Mouse (Mus musculus): ENCODE measurements around the gene A530084C06Rik. TPM values are rescaled to one million over a fixed set of nuclear protein-coding genes. Genes with fewer than 3 reads are reported as not detected.
A peak's percentile ranks its signal among the peaks of the same experiment; 100 is the strongest.

Gene A530084C06Rik
- total RNA-seq (2021): under 1 TPM; 0.59 to 0.69 TPM

DNA sequence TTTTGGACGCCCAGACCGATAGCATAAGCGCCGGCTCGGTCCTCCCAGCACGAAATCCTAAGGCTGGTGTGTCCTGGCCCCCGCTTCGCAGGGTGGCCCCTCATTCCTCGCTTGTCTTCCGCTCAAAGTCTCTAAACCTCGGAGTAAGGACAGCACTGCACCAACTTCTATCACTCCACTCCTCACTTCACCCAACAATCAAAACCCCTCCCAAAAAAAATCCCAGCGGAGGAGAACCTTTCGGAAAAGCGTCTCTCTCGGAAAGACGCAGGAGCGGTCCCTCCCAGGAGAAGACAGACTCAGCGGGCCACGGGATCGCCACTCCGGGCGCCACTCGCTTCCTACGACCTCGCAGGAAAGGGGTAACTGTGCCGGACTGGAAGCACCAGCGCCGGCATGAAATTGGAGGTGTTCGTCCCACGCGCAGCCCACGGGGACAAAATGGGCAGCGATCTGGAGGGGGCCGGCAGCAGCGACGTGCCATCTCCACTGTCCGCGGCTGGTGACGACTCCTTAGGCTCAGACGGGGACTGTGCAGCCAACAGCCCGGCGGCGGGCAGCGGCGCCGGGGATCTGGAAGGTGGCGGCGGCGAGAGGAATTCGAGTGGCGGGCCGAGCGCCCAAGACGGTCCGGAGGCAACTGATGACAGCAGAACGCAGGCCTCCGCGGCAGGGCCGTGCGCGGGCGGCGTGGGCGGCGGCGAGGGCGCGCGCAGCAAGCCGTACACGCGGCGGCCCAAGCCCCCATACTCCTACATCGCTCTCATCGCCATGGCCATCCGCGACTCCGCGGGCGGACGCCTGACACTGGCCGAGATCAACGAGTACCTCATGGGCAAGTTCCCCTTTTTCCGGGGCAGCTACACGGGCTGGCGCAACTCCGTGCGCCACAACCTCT lies at the start of gene A530084C06Rik:
TSS of gene A530084C06Rik (minus strand) at position 813 of the 898 bp plus-strand sequence.
- intact Hi-C loops (cut with DNase I): loop anchor here (5.0 kb wide), 2 partner anchors 59 to 249 kb away; partner anchors contain the start of gene Foxc1
- DNase-seq (ENCODE audit: low spot score in 2 of 2): peak; percentile 25 to 29

DNA sequence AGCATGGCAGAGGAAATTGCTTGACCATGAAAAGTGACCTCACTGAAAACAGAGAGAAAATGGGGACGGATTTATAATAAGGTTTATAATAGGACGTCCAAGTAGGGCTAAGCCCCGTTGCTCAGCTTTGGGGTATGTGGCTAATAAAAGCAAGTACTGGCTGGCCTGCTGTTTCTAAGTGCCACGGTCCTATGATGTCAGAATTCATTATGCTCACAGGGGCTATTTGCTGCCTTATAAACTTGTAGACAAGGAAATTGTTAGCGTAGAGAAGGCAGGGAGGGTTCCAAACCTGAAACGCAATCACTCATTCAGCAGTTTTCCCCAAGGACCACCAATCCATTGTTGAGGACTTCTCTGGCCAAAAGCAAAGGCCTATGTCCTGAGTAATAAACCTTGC lies 44.8 kb upstream of the A530084C06Rik start:
- intact Hi-C loops (cut with DNase I): no loop called here

DNA sequence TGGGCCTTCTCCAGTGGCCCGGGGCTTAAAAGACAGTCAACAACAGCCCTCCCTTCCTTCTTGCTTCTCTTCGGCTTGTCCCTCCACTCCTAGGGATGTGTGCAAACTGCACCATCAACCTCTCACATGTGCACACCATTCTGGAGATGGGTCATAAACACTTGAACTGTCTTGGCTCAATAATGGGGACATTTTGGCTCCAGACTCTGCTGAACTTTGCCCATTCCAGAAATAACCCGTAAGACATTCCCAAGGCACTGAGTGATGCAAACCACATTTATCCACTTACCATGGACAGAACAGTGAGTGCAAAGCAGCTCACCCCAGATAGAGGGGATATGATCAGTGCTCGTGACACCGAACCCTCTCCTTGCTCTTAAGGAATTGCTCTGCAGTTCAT lies 40.4 kb upstream of the A530084C06Rik start:
- intact Hi-C loops (cut with DNase I): no loop called here

More for the DNA sequence above, 44.8 kb upstream of the A530084C06Rik start:
- DNase-seq (ENCODE audit: low spot score in 2 of 2): no peak

DNA sequence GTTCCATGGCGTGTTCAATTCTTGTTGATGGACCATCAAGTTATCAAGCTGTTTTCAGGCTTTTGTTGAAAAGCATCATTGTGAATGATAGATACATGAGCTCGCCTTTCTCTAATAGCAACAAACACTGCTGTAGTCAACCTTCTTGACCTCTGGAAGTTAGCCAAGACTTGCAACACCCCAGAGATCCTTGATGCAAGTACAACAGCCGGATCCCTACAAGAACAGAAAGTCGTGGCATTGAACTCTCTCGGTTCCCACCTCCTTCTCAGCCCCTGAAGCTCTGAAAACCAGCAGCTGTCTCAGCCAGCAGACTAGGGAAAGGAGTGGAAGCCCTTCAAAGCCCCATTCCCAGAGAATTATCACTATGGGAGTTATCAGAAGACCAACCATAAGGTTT lies 28.2 kb upstream of the A530084C06Rik start:
- intact Hi-C loops (cut with DNase I): no loop called here

More for the DNA sequence above, 40.4 kb upstream of the A530084C06Rik start:
- no peak for DNase-seq (ENCODE audit: low spot score in 2 of 2)

DNA sequence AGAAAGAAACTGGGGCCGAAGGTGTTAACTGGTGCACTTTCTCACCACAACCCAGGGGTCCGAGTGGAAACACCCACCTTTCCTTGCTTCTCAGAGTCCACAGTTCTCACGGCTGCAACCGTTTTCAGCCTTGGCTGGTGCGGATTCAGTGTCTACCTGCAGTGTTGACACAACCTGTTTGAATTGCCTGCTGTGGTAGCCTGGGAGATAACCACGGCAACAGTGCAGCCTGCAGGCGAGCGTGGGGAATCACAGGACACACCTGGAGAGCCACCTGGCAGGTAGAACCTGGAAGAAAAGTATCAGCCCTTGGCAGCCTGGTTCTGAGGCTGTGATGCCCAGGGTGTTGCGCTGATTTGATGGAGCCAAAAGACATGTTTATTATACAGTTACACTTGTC lies 20.7 kb upstream of the A530084C06Rik start:
- intact Hi-C loops (cut with DNase I): no loop called here
- no peak for DNase-seq (ENCODE audit: low spot score in 2 of 2)

More for the DNA sequence above, 28.2 kb upstream of the A530084C06Rik start:
- no peak for DNase-seq (ENCODE audit: low spot score in 2 of 2)

DNA sequence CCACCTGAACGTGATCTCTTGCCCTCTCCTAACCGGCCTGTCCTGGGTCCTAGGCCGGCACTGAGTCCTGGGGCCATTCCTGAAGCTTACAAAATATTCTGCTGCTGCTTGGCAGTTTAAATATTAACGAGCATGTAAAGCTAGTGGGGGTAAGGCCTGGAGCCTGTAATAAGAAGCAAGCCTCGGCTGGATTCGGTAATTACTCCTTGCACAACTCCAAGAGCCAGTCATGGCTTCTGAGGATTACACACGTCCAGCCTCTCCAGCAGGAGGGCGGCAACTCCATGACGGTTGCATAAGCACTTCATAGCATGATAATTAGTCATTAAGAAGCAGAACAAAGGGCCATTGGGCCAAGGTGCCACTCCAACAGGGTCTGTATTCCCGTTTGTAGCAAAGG lies 19.3 kb upstream of the A530084C06Rik start:
- intact Hi-C loops (cut with DNase I): no loop called here
- no peak for DNase-seq (ENCODE audit: low spot score in 2 of 2)

DNA sequence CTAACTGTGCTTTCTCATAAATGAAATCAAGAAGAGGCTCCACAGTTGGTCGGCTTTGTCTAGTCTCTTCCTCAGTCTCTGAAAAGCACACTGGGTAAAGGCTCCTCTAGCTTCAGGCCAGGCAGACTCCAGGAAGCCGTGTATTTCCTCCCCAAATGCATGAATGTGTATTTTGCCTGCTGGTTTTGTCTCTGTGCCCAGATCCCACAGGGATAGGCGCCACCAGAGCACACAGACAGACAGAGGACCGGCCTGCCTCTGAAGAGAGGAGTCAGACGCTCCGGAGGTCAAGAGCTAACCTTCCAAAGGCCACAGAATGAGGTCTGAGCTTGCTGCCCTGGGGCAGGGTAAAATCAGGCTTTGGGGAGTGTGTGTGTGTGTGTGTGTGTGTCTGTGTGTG lies 18.4 kb upstream of the A530084C06Rik start:
- no peak for DNase-seq (ENCODE audit: low spot score in 2 of 2)
- intact Hi-C loops (cut with DNase I): no loop called here

DNA sequence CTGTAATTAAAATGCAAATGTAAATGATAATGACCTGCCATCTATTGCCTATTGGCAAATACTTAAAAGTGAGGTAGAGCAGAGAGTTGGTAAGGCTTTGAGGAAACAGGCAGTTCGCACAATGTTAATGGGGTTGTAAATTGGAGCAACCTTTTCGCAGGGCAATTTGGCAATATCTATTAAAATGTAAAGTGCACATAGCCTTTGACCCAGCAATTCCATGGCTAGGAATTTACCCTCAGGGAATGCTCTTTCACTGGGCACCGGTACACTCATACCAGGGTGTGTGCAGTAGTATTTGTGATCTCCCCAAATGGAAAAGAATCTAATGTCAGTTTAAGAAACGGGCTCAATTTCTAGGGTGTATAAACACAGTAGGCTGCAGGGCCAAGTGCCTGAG lies 17.6 kb upstream of the A530084C06Rik start:
- no peak for DNase-seq (ENCODE audit: low spot score in 2 of 2)
- intact Hi-C loops (cut with DNase I): no loop called here

DNA sequence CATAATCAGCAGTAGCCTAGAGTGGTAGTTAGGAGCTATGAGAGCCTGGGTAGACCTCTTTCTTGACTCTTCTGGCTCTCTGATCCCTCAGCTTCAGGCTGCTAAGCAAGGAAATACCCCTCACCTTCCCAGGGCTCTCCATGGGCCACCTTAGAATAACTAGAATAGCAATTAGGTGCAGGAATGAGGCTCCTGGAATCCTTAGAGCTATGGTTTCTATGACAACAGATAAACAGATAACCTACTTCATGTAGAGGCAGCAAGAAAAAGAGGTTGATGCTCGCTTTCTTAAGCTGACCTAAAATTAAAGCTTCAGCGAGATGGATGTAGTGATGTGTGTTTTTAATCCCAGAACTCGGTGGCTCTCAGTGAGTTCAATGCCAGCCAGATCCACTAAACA lies 15.5 kb upstream of the A530084C06Rik start:
- no peak for DNase-seq (ENCODE audit: low spot score in 2 of 2)
- intact Hi-C loops (cut with DNase I): no loop called here

DNA sequence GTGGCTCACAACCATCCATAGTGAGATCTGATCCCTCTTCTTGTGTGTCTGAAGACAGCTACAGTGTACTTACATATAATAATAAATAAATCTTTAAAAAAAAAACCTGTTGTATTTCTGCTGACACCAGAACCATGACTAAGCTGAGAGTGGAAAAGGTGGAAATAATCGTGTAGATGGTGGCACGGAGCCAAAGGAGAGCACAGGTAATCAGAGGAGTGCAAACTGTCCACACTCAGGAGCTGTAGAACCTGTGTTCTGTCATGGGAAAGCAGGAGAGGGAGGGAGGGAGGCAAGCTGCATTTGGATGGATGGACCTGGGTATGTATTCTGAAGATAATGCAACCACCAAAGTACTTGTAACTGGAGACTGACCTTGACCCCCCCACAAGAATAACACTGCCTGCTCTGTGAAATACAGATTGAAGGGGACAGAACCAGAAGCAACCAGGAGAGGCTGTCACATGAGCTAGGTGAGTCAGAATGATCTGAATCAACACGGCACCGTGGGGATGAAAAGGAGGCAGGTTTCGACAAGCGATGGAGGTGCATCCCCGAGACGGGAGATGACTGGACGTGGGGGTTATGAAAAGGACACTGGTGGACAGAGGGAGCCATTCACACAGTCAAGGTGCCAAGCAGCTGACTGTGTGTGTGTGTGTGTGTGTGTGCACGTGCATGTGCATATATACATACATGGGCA lies 13.8 kb upstream of the A530084C06Rik start:
- no peak for DNase-seq (ENCODE audit: low spot score in 2 of 2)
- intact Hi-C loops (cut with DNase I): no loop called here

DNA sequence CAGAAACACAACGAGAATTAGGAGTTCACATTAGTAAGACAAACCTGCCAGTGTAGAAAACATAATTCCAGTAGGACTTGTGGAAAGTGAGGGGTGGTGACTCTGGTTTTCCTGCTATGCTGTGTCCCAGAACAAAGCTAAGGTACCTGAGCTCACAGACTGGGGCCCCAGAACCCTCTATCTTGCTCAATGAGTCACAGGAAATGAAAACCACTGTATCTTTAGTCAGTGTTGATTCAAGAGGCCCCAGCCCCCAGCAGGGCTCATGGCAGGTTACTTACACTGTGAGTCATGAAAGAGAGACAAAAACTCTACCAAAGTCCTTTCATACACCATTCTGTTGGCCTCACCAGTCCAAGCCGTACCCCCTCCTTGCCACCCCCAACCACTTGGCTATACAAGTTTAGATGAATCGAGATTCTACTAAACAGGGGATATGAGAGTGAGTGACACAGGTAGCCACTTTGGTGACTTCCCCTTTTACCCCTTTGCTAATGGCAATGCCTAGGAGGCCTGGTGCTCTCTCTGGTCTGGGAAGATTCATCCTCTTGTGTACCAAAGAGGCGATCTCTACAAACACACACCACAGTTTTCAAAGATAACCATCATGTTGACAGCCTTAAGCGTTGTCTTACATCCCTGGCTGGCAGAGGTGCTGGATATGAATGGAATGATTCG lies 8.6 kb upstream of the A530084C06Rik start:
- intact Hi-C loops (cut with DNase I): no loop called here
- no peak for DNase-seq (ENCODE audit: low spot score in 2 of 2)

DNA sequence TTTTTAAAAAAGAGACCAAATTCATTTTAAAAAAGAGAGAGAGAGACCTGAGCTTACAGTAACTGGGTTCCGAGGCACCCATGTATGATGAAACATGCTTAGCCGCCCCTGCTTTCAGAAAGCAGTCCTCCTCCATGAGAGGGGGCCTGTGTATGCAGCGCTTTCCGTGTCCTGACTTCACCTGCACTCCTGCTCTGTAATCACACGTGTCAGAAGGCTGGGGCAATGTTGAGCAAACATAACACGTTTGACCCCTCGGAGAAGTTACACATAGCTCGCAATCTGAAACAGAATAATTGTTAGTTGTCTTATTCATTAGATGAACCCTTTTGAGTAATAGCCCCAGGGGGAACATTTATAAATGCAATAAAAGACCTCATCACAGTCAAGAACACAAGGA lies 8.0 kb upstream of the A530084C06Rik start:
- intact Hi-C loops (cut with DNase I): no loop called here
- DNase-seq (ENCODE audit: low spot score in 2 of 2): no peak

DNA sequence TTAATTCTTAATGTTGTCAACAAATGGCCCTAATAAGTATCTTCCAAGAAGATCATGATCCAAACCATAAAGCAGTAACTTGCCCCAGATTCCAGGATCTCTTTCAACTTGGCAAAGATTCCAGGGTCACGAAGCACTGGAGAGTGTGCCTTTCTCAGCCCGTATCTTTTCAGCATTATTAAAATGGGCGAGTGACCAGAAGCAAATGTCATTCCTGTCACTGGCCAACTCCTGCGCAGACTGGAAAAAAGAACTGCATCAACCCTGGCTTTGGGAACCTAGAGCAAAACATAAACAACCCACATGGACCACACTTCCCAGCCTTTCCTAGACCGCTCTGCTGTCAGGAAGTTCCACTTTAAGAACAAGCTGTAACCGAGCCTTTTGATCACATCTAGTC lies 5.3 kb upstream of the A530084C06Rik start:
- no peak for DNase-seq (ENCODE audit: low spot score in 2 of 2)
- intact Hi-C loops (cut with DNase I): no loop called here

DNA sequence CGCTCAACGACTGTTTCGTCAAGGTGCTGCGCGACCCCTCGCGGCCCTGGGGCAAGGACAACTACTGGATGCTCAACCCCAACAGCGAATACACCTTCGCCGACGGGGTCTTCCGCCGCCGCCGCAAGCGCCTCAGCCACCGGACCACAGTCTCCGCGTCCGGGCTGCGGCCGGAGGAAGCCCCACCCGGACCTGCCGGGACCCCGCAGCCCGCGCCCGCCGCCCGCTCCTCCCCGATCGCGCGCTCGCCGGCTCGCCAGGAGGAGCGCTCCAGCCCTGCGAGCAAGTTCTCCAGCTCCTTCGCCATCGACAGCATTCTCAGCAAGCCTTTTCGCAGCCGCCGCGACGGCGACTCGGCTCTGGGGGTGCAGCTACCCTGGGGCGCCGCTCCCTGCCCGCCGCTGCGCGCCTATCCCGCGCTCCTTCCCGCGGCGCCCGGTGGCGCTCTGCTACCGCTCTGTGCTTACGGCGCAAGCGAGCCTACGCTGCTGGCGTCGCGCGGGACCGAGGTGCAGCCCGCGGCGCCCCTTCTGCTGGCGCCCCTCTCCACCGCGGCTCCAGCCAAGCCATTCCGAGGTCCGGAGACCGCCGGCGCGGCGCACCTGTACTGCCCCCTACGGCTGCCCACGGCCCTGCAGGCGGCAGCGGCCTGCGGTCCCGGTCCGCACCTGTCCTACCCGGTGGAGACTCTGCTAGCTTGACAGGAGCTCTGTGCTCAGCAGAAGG lies 449 bp upstream of the A530084C06Rik start:
- peak; percentile 17 to 27 for DNase-seq (ENCODE audit: low spot score in 2 of 2)
- intact Hi-C loops (cut with DNase I): loop anchor here (5.0 kb wide), 2 partner anchors 58 to 248 kb away; partner anchors contain the start of gene Foxc1

DNA sequence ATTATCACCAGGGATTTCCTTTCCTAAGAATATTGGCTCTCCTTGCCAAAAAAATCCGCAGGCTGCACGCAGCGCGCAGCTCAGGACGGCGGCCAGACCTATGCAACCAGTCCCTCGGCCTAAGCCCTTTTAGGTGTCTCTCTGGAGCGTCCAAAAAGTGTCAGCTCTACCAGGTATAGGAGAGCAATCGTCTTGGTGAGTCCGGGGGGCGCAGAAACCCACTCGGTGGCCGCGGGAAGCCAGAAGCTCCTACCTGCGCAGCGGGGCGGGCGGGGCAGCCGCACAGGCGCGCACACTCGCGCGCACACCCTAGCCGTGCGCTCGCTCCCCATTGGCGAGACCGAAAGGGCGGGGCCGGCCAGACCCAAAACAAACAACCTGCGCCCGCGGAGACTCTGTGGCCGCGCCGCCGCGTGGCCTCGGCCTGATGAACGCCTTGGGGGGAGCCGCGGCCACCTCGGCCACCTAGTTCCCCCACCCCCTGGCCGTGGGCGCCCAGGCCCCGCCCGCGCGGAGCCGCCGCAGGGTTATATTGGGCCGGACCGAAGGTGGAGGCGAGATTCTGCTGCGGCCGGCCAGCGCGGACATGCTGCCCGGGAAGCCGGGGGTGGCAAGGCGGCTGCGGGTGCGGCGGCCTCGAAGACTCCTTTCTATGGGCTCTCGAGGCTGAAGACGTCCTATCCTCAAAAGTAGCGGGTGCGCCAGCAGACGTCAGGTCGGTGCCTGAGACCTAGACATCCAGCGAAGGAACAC lies 1.2 kb downstream of the A530084C06Rik start:
- intact Hi-C loops (cut with DNase I): loop anchor here (5.0 kb wide), 2 partner anchors 59 to 249 kb away; partner anchors contain the start of gene Foxc1
- DNase-seq (ENCODE audit: low spot score in 2 of 2): peak; percentile 11 to 31

DNA sequence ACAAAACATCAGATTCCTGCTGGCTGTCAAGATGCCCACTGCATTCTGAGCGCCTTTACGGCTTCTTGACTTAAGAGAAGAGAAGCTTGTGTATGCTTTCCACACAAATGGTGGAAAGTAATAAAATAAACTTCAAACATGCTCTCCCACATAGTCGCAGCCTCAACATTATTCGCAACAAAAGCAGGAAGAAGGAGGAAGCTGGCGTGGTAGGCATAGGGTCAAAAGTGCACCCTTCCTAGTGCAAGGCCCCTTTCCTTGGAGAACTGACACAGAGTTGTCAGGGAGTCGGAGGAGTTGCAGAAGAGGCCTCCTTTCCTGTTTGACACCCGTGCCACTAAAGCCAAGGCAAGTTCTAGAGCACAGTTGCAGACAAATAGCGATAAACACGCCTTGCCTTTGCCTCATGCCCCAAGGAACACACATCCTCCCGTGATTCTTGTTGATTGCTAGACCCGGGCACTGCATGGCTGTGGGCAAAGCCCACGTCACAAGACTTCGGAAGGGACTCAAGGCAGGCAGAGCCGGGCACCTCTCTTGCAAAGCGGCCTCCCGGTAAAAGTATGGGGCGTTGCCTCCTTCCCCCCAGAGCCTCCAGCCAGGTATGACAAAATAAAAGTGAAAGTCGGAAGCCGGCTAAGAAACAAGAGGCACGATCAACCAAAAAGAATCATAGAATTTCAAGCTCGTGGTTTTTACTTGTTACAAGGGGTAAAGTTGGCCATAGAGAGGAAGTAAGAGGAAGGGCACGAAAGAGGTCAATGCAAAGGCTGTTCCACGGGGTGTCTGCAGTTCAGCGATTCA lies 2.0 kb downstream of the A530084C06Rik start:
- no peak for DNase-seq (ENCODE audit: low spot score in 2 of 2)
- intact Hi-C loops (cut with DNase I): loop anchor here (5.0 kb wide), 2 partner anchors 60 to 250 kb away; partner anchors contain the start of gene Foxc1

DNA sequence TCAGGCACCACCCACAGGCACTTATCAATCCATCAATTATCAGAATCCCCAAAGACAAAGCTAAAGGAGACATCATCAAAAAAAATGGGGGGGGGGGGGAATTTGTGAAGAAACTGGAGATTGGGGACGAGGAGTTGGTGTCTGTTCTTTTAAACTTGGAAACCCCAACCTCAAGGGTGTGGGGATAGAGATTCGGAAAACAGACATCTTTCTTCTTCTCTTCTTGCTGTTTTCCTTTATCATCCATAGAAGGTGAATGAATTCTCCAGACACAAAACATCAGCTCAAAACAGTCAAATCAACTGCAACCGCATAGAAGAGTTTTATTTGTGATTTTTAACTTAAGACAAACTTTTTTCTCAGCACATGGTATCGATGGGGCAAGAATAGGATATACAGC lies 3.3 kb downstream of the A530084C06Rik start, which contains the start of gene Foxq1:
TSS of gene Foxq1 (plus strand) at position 301 of the 400 bp plus-strand sequence.
- intact Hi-C loops (cut with DNase I): loop anchor here (5.0 kb wide), 2 partner anchors 61 to 251 kb away; partner anchors contain the start of gene Foxc1
- no peak for DNase-seq (ENCODE audit: low spot score in 2 of 2)

DNA sequence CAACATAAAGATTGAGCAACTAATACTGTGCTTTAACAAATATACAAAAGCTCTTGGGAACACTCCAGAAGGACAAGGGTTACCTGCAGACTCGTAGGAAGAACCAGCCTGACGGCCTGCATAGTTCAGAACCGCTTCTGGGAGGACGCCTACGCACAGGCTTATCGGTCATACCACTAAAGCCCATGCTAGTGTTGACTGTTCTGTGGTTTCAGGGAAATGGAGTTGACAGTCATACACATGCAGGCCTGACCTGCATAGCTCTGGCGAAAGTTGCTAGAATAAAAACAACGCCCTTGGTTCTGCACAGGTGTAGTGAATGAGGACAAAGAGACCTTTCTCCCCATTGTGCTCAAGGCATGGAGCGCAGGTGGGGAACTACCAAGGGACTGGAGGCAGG lies 11.5 kb downstream of the A530084C06Rik start:
- no peak for DNase-seq (ENCODE audit: low spot score in 2 of 2)
- intact Hi-C loops (cut with DNase I): no loop called here
